ENCODE assay signal across 10 mouse cellular contexts in the genomic region with DNA sequence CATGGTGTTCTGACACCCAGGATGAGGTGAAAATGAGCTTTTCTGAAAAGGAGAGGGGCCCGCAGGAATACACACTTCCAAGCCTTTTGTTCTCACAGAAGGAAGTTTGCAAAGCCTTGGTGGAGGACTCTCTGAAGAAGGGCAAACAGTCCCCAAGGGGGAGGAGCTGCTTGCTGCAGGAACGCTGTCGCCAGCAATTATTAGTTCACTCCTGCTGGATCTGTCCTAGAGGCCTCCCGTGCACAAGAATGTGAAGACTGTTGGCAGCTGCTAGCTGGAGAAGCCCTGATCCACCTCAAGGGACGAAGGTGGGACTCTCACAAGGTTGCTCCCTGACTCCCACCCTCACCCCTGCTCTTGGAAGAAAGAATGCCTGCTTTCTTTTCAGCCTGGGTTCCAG.
DNase-seq lines count a peak whose midpoint lies in the region; ATAC-seq and TF ChIP-seq lines count a peak whose summit lies in the region.
"Had no signal": no experiment of that assay in that cellular context is flagged by ENCODE, and none has a peak within 500 bp of the region (broad histone marks: within the 10 kb centered on the region; RNA-seq: fewer than 3 reads in every experiment).

No protein-coding gene starts in this region.

- H3K27ac ChIP-seq in kidney, adult 2 months (ENCODE audit: insufficient read depth, low read depth, low read length): peak overlapping the region; percentile 69
- 0 out of 2 replicates have a peak overlapping the region, but pooled peaks have one; percentile 5 for H3K27ac ChIP-seq in stomach, embryonic 16.5 days (ENCODE audit: low read length)
- H3K27ac ChIP-seq: neural tube, embryonic 12.5 days had no signal

- no peak for TF ChIP-seq POLR2A in kidney, adult 2 months (IDR thresholded peaks at IDR 0.05; ENCODE audit: low read depth, low read length)

- H3K9ac ChIP-seq in stomach, embryonic 16.5 days (ENCODE audit: low read length): no peak overlapping the region
- H3K9ac ChIP-seq: neural tube, embryonic 12.5 days had no signal

- peak; percentile 1 to 3 for DNase-seq in lung, adult 18-20 months
- no peak for DNase-seq in lung, postnatal 25 days (ENCODE audit: low spot score)
- DNase-seq in kidney, adult 2 months: peak; percentile 84
- peak; percentile 62 to 66 for DNase-seq in kidney, postnatal 36 days
- no peak for DNase-seq in cerebellum, adult 11-12 months
- DNase-seq: cerebellum, adult 9-10 months; heart, adult 11 months had no signal

- no peaks in the 10 kb centered on the region for H3K36me3 ChIP-seq in kidney, adult 2 months (ENCODE audit: control insufficient read depth, insufficient read depth, low read length)
- no peaks in the 10 kb centered on the region for H3K36me3 ChIP-seq in stomach, embryonic 16.5 days (ENCODE audit: control insufficient read depth, insufficient read depth, low read length)
- H3K36me3 ChIP-seq: neural tube, embryonic 12.5 days had no signal

- H3K27me3 ChIP-seq in kidney, adult 2 months (replicated peaks; ENCODE audit: control insufficient read depth, insufficient read depth, low read length): no peaks in the 10 kb centered on the region
- no peaks in the 10 kb centered on the region for H3K27me3 ChIP-seq in stomach, embryonic 16.5 days (ENCODE audit: control insufficient read depth, insufficient read depth, low read length)

- 6% methylated on average over 5 of the region's 5 CpGs for WGBS in kidney, adult 2 months
- WGBS in stomach, embryonic 16.5 days: 5% methylated on average over 5 of the region's 5 CpGs

- H3K4me2 ChIP-seq in stomach, embryonic 16.5 days (ENCODE audit: low read depth, low read length): no peak overlapping the region
- H3K4me2 ChIP-seq: neural tube, embryonic 12.5 days had no signal

- no peak for TF ChIP-seq CTCF in kidney, adult 2 months (conservative IDR thresholded peaks at IDR 0.05; ENCODE audit: insufficient read depth, insufficient read length, low read depth, low read length)

- ATAC-seq in stomach, embryonic 16.5 days (ENCODE audit: insufficient read depth, low FRiP score): peak; percentile 44; the same call in 1 of the 2 replicates
- ATAC-seq in CD4-positive, CD25-positive, alpha-beta regulatory T cell, adult 4 months: no peak

- H3K9me3 ChIP-seq in stomach, embryonic 16.5 days (replicated peaks; ENCODE audit: control insufficient read depth, low read length): no peaks in the 10 kb centered on the region
- H3K9me3 ChIP-seq: neural tube, embryonic 12.5 days had no signal

- no peak overlapping the region for H3K4me3 ChIP-seq in kidney, adult 2 months (ENCODE audit: insufficient read depth, low read depth, low read length)
- H3K4me3 ChIP-seq in stomach, embryonic 16.5 days (replicated peaks; ENCODE audit: low read length): no peak overlapping the region
- H3K4me3 ChIP-seq: neural tube, embryonic 12.5 days had no signal

- peaks cover 12% of the 10 kb centered on the region for H3K4me1 ChIP-seq in kidney, adult 2 months (ENCODE audit: control insufficient read depth, insufficient read depth, low read length)
- no peaks in the 10 kb centered on the region for H3K4me1 ChIP-seq in stomach, embryonic 16.5 days (ENCODE audit: control insufficient read depth, insufficient read depth, low read length)

Comparison
In these comparisons a context has a peak if more than half of its experiments do, and no peak if none do; other contexts are left out.
1. DNase-seq: peak in lung, adult 18-20 months (2 of 2), kidney, adult 2 months (single experiment) and kidney, postnatal 36 days (2 of 2); none in lung, postnatal 25 days (single experiment) and cerebellum, adult 11-12 months (single experiment).